51 mouse cellular contexts compared by ENCODE assay signal in genomic region chr19:12113807-12114206, GRCm38 (mm10). TPM values are rescaled to one million over a fixed set of nuclear protein-coding genes. Genes with fewer than 3 reads are reported as not detected.
"Had no signal": no experiment of that assay in that cellular context is flagged by ENCODE, and none has a peak within 500 bp of the region (broad histone marks: within the 10 kb centered on the region; RNA-seq: fewer than 3 reads in every experiment).

No protein-coding gene starts in this region.

- H3K27me3 ChIP-seq: heart, embryonic 12.5 days; heart, embryonic 13.5 days; heart, embryonic 15.5 days; hindbrain, embryonic 12.5 days; hindbrain, embryonic 13.5 days; hindbrain, embryonic 15.5 days; intestine, embryonic 15.5 days; kidney, embryonic 15.5 days had no signal

- H3K9ac ChIP-seq: heart, embryonic 12.5 days; heart, embryonic 13.5 days; heart, embryonic 15.5 days; hindbrain, embryonic 12.5 days; hindbrain, embryonic 13.5 days; hindbrain, embryonic 14.5 days; hindbrain, embryonic 15.5 days; intestine, embryonic 15.5 days; kidney, embryonic 15.5 days had no signal

- H3K36me3 ChIP-seq: heart, embryonic 10.5 days; heart, embryonic 12.5 days; heart, embryonic 13.5 days; heart, embryonic 15.5 days; hindbrain, embryonic 10.5 days; hindbrain, embryonic 12.5 days; hindbrain, embryonic 13.5 days; hindbrain, embryonic 15.5 days; intestine, embryonic 15.5 days; kidney, embryonic 15.5 days had no signal

- H3K27ac ChIP-seq: heart, embryonic 10.5 days; heart, embryonic 13.5 days; heart, embryonic 15.5 days; hindbrain, embryonic 10.5 days; hindbrain, embryonic 12.5 days; hindbrain, embryonic 13.5 days; hindbrain, embryonic 14.5 days; hindbrain, embryonic 15.5 days; hindbrain, postnatal 0 days; intestine, embryonic 15.5 days; kidney, embryonic 15.5 days; kidney, postnatal 0 days; layer of hippocampus, adult 2 months; left cerebral cortex, adult 2 months had no signal

- H3K4me2 ChIP-seq: heart, embryonic 11.5 days; heart, embryonic 12.5 days; heart, embryonic 13.5 days; heart, embryonic 15.5 days; hindbrain, embryonic 12.5 days; hindbrain, embryonic 13.5 days; hindbrain, embryonic 14.5 days; hindbrain, embryonic 15.5 days; intestine, embryonic 15.5 days; kidney, embryonic 15.5 days had no signal

- H3K9me3 ChIP-seq: heart, embryonic 10.5 days; heart, embryonic 12.5 days; heart, embryonic 13.5 days; heart, embryonic 15.5 days; hindbrain, embryonic 10.5 days; hindbrain, embryonic 12.5 days; hindbrain, embryonic 13.5 days; hindbrain, embryonic 15.5 days; intestine, embryonic 15.5 days; kidney, embryonic 15.5 days had no signal

- H3K4me3 ChIP-seq: heart, embryonic 10.5 days; heart, embryonic 12.5 days; heart, embryonic 13.5 days; heart, embryonic 15.5 days; hindbrain, embryonic 10.5 days; hindbrain, embryonic 12.5 days; hindbrain, embryonic 13.5 days; hindbrain, embryonic 15.5 days; intestine, embryonic 15.5 days; kidney, embryonic 15.5 days; layer of hippocampus, adult 2 months; left cerebral cortex, adult 2 months had no signal

- H3K4me1 ChIP-seq: heart, embryonic 10.5 days; heart, embryonic 12.5 days; heart, embryonic 13.5 days; heart, embryonic 15.5 days; hindbrain, embryonic 10.5 days; hindbrain, embryonic 12.5 days; hindbrain, embryonic 13.5 days; hindbrain, embryonic 15.5 days; intestine, embryonic 15.5 days; kidney, embryonic 15.5 days had no signal

- DNase-seq: heart, postnatal 10 days; heart, postnatal 14 days; heart, postnatal 36 days; heart, postnatal 4 days; kidney, adult 11 months; kidney, adult 18-20 months; kidney, adult 2 months; kidney, adult 8-10 months; kidney, adult 9 months; kidney, postnatal 10 days; kidney, postnatal 25 days; kidney, postnatal 36 days; kidney, postnatal 4 days; layer of hippocampus, adult 9-11 months; layer of hippocampus, postnatal 36 days had no signal

RNA-seq across cellular contexts. Expression of gene Olfr1428, which starts 1.9 kb away (rescaled TPM):
- total RNA-seq: heart, postnatal 10 days; heart, postnatal 14 days; heart, postnatal 25 days; heart, postnatal 36 days; heart, postnatal 4 days; hematopoietic stem cell, adult 5-6 weeks; hindbrain, postnatal 0 days; layer of hippocampus, adult 18-20 months; layer of hippocampus, adult 2 months; layer of hippocampus, adult 8-10 months; layer of hippocampus, postnatal 10 days; layer of hippocampus, postnatal 14 days; layer of hippocampus, postnatal 25 days; layer of hippocampus, postnatal 36 days; left cerebral cortex, adult 18-20 months; left cerebral cortex, adult 2 months had no signal
- polyA plus RNA-seq: heart, embryonic 10.5 days; heart, embryonic 11.5 days; heart, embryonic 12.5 days; heart, embryonic 13.5 days; heart, embryonic 14.5 days; heart, embryonic 15.5 days; heart, embryonic 16.5 days; heart, postnatal 0 days; hindbrain, embryonic 10.5 days; hindbrain, embryonic 11.5 days; hindbrain, embryonic 12.5 days; hindbrain, embryonic 13.5 days; hindbrain, embryonic 14.5 days; hindbrain, embryonic 15.5 days; hindbrain, embryonic 16.5 days; hindbrain, postnatal 0 days; inflammation-experienced regulatory T-cells, adult 6 months; intestine, embryonic 14.5 days; intestine, embryonic 15.5 days; intestine, embryonic 16.5 days; intestine, postnatal 0 days; kidney, adult 2 months; kidney, embryonic 14.5 days; kidney, embryonic 15.5 days; kidney, embryonic 16.5 days; kidney, postnatal 0 days; large intestine, adult 2 months had no signal

RNA-seq across cellular contexts. Expression of gene Olfr76, which starts 9.2 kb away (rescaled TPM):
- total RNA-seq: heart, postnatal 10 days; heart, postnatal 14 days; heart, postnatal 25 days; heart, postnatal 36 days; heart, postnatal 4 days; hematopoietic stem cell, adult 5-6 weeks; hindbrain, postnatal 0 days; layer of hippocampus, adult 18-20 months; layer of hippocampus, adult 2 months; layer of hippocampus, adult 8-10 months; layer of hippocampus, postnatal 10 days; layer of hippocampus, postnatal 14 days; layer of hippocampus, postnatal 25 days; layer of hippocampus, postnatal 36 days; left cerebral cortex, adult 18-20 months; left cerebral cortex, adult 2 months had no signal
- polyA plus RNA-seq: heart, embryonic 10.5 days; heart, embryonic 11.5 days; heart, embryonic 12.5 days; heart, embryonic 13.5 days; heart, embryonic 14.5 days; heart, embryonic 15.5 days; heart, embryonic 16.5 days; heart, postnatal 0 days; hindbrain, embryonic 10.5 days; hindbrain, embryonic 11.5 days; hindbrain, embryonic 12.5 days; hindbrain, embryonic 13.5 days; hindbrain, embryonic 14.5 days; hindbrain, embryonic 15.5 days; hindbrain, embryonic 16.5 days; hindbrain, postnatal 0 days; intestine, embryonic 14.5 days; intestine, embryonic 15.5 days; intestine, embryonic 16.5 days; intestine, postnatal 0 days; kidney, adult 2 months; kidney, embryonic 14.5 days; kidney, embryonic 15.5 days; kidney, embryonic 16.5 days; kidney, postnatal 0 days; large intestine, adult 2 months had no signal

RNA-seq across cellular contexts. Expression of gene Olfr1427, which starts 10.7 kb away (rescaled TPM):
- total RNA-seq: heart, postnatal 10 days; heart, postnatal 14 days; heart, postnatal 25 days; heart, postnatal 36 days; heart, postnatal 4 days; hematopoietic stem cell, adult 5-6 weeks; hindbrain, postnatal 0 days; layer of hippocampus, adult 18-20 months; layer of hippocampus, adult 2 months; layer of hippocampus, adult 8-10 months; layer of hippocampus, postnatal 10 days; layer of hippocampus, postnatal 14 days; layer of hippocampus, postnatal 25 days; layer of hippocampus, postnatal 36 days; left cerebral cortex, adult 18-20 months; left cerebral cortex, adult 2 months had no signal
- polyA plus RNA-seq: heart, embryonic 10.5 days; heart, embryonic 11.5 days; heart, embryonic 12.5 days; heart, embryonic 13.5 days; heart, embryonic 14.5 days; heart, embryonic 15.5 days; heart, embryonic 16.5 days; heart, postnatal 0 days; hindbrain, embryonic 10.5 days; hindbrain, embryonic 11.5 days; hindbrain, embryonic 12.5 days; hindbrain, embryonic 13.5 days; hindbrain, embryonic 14.5 days; hindbrain, embryonic 15.5 days; hindbrain, embryonic 16.5 days; hindbrain, postnatal 0 days; inflammation-experienced regulatory T-cells, adult 6 months; intestine, embryonic 14.5 days; intestine, embryonic 15.5 days; intestine, embryonic 16.5 days; intestine, postnatal 0 days; kidney, adult 2 months; kidney, embryonic 14.5 days; kidney, embryonic 15.5 days; kidney, embryonic 16.5 days; kidney, postnatal 0 days; large intestine, adult 2 months had no signal

RNA-seq across cellular contexts. Expression of gene Olfr1426, which starts 22.0 kb away (rescaled TPM):
- total RNA-seq: heart, postnatal 10 days; heart, postnatal 14 days; heart, postnatal 25 days; heart, postnatal 36 days; heart, postnatal 4 days; hematopoietic stem cell, adult 5-6 weeks; hindbrain, postnatal 0 days; layer of hippocampus, adult 18-20 months; layer of hippocampus, adult 2 months; layer of hippocampus, adult 8-10 months; layer of hippocampus, postnatal 10 days; layer of hippocampus, postnatal 14 days; layer of hippocampus, postnatal 25 days; layer of hippocampus, postnatal 36 days; left cerebral cortex, adult 18-20 months; left cerebral cortex, adult 2 months had no signal
- polyA plus RNA-seq: heart, embryonic 10.5 days; heart, embryonic 11.5 days; heart, embryonic 12.5 days; heart, embryonic 13.5 days; heart, embryonic 14.5 days; heart, embryonic 15.5 days; heart, embryonic 16.5 days; heart, postnatal 0 days; hindbrain, embryonic 10.5 days; hindbrain, embryonic 11.5 days; hindbrain, embryonic 12.5 days; hindbrain, embryonic 13.5 days; hindbrain, embryonic 14.5 days; hindbrain, embryonic 15.5 days; hindbrain, embryonic 16.5 days; hindbrain, postnatal 0 days; inflammation-experienced regulatory T-cells, adult 6 months; intestine, embryonic 14.5 days; intestine, embryonic 15.5 days; intestine, embryonic 16.5 days; intestine, postnatal 0 days; kidney, adult 2 months; kidney, embryonic 14.5 days; kidney, embryonic 15.5 days; kidney, embryonic 16.5 days; kidney, postnatal 0 days; large intestine, adult 2 months had no signal

RNA-seq across cellular contexts. Expression of gene Olfr1425, which starts 36.3 kb away (rescaled TPM):
- total RNA-seq: heart, postnatal 10 days; heart, postnatal 14 days; heart, postnatal 25 days; heart, postnatal 36 days; heart, postnatal 4 days; hematopoietic stem cell, adult 5-6 weeks; hindbrain, postnatal 0 days; layer of hippocampus, adult 18-20 months; layer of hippocampus, adult 2 months; layer of hippocampus, adult 8-10 months; layer of hippocampus, postnatal 10 days; layer of hippocampus, postnatal 14 days; layer of hippocampus, postnatal 25 days; layer of hippocampus, postnatal 36 days; left cerebral cortex, adult 18-20 months; left cerebral cortex, adult 2 months had no signal
- polyA plus RNA-seq: heart, embryonic 10.5 days; heart, embryonic 11.5 days; heart, embryonic 12.5 days; heart, embryonic 13.5 days; heart, embryonic 14.5 days; heart, embryonic 15.5 days; heart, embryonic 16.5 days; heart, postnatal 0 days; hindbrain, embryonic 10.5 days; hindbrain, embryonic 11.5 days; hindbrain, embryonic 12.5 days; hindbrain, embryonic 13.5 days; hindbrain, embryonic 14.5 days; hindbrain, embryonic 15.5 days; hindbrain, embryonic 16.5 days; hindbrain, postnatal 0 days; inflammation-experienced regulatory T-cells, adult 6 months; intestine, embryonic 14.5 days; intestine, embryonic 15.5 days; intestine, embryonic 16.5 days; intestine, postnatal 0 days; kidney, adult 2 months; kidney, embryonic 14.5 days; kidney, embryonic 15.5 days; kidney, embryonic 16.5 days; kidney, postnatal 0 days; large intestine, adult 2 months had no signal
